Mouse (Mus musculus) urinary bladder, adult 18-20 months (tissue): ENCODE measurements around the gene Scp2.
"Not testable (repeated sequence)": the region's sequence is repeated elsewhere in the genome, so short reads cannot be mapped to it uniquely, and the experiment has no call there.

ENCODE experiments used
- DNase-seq, 2 experiments: peaks; one replicate each; pipeline ENCODE4 v3.0.0; 2022; ENCODE audit warnings: low spot score in 2 of 2, mixed read lengths in 2 of 2

Scp2 gene

DNA sequence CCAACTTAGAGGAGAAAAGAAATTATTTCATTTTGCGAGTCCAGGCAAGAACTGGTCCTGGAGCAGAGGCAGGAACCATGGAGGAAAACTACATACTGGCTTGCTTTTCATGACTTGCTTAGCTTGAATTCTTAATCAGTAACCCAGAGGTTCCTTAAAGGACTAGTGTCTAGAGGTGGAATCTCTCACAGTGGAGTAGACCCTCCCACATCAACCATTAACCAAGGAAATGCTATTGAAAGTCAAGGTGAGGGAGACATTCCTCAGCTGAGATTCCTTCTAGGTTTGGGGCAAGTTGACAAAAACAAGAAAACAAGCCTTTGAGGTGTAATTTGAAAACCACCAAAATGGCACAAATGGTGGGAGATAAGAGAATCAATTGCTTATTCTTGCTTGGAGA, at the start of gene Scp2:
TSS of gene Scp2 (minus strand) at position 119 of the 400 bp plus-strand sequence.
- DNase-seq = no peak

DNA sequence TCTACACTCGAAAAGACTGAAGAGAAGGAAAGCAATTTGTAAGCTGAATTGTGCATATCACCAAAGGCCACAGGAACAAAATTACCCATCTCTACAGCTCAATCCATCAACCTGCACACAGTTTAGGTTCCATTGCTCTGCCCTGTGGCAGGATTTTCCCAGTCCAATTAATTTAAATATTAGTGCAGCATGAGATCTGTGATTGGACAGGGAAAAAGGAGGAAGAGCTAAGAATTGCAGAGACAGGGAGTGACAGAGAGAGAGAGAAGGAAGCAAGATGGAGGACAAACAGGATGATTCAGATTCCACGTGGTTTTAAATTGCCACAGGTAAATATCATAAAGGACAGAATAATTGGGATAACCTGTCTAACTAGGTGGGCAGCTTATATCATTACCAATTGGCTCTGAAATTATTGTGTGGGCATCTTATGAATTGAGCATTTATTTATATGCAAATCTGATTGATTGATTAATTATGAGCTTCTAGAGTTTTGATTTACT, 48.1 kb upstream of the Scp2 start:
- DNase-seq = no peak

DNA sequence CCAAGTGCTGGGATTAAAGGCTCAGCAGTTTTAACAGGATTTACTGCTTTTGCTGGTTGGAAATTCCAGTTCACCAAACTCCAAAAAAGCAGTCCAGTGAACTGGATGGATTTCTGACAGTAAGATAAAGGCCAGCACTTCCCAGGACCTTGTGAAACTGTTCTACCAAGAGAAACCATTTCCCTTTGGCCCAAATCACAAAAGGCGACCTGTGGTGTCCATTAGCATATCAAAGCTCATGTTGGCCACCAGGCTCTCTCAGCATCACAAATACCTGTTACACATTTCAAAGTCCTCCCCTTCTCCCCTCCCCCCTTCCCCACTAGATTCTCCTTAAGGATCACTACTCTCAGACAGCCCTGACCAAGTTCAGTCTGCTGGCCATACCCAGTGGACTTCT, 37.5 kb upstream of the Scp2 start:
- no peak for DNase-seq

DNA sequence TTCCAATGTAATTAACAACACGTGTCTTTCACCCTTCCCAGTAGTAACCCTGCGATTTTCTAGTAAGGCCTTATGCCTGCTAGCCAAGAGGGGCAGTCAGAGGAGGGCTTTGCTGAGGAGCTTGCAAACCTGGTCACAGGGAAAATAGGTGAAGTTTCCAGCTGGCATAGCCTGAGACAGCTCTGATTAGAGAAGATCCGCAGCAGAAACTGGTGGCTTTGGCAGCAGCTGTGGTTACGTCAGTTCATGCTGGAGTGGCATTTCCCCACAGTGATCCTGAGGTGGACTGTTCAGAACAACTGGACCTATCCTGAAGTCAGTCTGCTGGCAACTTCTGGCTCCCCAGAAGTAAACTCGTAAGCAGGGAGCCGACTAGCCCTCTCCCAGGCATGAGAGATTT, 23.3 kb upstream of the Scp2 start:
- no peak for DNase-seq

DNA sequence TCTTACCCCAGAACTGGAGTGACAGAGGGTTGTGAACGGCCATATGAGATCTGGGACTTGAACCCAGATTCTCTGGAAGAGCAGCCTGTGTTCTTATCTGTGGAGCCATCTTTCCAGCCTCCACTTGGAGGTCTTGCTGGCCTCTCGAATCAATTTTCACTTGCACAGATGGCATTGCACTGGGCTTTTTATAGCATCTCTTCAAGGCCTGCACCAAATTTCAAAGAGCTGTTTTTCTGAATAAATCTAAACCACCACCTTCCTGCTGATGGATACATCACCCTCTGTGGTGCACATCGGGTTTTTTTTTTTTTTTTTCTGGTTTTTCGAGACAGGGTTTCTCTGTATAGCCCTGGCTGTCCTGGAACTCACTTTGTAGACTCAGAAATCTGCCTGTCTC, 22.1 kb upstream of the Scp2 start:
- no peak for DNase-seq

DNA sequence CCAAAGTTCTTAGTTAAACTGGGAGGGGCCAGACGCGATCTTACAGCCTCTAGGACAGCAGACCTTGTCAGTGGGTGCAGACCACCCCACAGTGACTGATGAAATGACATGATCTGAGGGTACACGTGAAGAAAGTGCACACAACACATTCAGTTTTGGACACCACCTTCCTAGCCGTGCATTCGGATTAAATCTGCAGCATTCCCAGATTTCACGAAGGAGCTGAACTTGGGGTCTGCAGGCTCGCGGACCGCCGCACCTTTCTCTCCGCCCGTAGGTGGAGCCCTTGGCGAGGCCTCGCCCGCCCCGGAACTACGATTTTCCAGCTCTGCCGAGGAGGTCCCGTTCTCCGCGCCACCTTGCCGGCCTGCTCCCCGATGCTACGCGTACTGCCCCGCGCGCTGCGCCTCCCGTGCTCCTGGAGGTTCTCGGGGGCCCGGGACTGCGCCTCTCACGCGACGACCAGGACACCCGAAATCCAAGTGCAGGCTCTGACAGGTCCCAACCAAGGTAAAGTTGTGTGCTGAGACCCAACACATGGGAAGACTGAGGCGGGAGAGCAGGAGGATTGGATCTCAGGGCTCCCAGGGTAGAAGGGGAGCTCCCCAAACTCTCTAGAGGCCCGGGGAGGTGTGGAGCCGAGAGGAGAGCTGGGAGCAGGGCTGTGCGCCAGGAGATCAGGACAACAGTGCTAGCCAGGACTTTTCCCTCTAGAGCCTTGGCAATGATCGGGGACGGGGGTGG, 20.5 kb upstream of the Scp2 start, which contains the start of gene Echdc2:
TSS of gene Echdc2 (plus strand) at position 286 of the 744 bp plus-strand sequence.
- peak; percentile 35 to 49 for DNase-seq

DNA sequence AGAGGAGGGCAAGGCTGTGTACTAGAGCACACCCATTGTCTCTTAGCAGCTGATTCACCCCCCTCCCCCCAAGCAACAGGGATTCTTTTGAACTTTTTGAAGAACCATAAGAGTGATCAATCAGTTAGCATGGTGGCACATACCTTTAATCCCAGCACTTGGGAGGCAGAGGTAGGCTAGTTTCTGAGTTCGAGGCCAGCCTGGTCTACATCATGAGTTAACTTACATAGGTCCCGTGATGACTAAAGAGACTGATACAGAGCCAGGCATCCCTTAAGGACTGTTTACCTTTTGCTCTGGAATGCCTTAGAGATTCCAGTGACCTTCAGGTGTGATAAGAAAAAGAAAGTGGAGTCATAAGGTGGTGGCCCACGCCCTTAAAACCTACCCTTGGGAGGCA, 18.5 kb upstream of the Scp2 start:
- no peak for DNase-seq

DNA sequence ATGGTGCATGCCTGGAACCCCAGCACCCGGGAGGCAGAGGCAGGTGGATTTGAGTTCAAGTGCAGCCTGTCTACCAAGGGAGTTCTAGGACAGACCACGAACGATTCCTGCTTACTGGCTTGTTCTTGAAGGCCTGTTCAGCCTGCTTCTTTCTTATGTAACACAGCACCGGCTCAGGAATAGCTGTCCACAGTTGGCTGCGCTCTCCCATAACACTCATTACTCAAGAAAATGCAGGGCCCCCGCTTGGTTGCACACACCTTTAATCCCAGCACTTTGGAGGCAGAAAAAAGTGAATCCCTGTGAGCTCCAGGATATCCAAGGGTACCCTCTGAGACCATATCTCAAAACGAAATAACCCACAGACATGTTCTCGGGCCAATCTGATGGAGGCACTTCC, 17.1 kb upstream of the Scp2 start:
- no peak for DNase-seq

DNA sequence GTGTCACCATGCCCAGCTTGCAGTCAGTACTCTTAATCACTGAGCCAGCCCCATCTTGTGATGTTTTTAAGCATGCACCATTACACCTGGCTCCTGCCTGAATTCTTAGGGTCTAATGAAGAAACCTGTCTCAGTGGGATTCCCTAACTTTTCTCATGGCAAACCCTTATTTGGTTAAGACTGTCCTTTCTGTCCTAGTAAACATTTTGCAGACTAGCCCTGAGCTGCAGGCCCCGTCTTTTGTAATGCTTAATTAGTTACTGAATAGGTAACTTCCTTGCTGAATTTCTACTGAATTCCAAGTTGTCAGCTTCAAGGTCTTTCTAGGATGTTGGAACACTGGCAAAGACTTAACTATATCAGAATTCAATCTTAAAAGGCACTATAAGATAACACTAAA, 10.3 kb upstream of the Scp2 start:
- DNase-seq = not testable (repeated sequence)

DNA sequence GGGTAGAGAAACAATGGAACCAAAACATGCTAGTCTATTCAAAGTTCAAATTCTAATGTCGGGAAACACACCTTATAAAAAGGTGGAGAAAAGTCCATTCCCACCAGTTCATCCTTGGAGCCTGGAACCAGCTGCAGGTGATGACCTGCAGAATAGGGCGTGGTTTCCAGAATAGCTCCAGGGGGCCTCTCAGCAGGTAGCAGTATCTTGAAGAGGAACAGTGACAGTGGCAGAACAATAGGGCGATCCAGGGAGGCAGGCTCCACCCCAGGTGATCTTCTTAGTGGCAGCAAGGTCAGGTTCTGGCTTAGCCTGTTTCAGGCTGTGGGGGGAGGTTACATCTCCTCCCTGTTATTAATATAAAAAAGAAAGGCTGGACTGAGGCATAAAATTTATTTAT, 756 bp upstream of the Scp2 start:
- not testable (repeated sequence) for DNase-seq

DNA sequence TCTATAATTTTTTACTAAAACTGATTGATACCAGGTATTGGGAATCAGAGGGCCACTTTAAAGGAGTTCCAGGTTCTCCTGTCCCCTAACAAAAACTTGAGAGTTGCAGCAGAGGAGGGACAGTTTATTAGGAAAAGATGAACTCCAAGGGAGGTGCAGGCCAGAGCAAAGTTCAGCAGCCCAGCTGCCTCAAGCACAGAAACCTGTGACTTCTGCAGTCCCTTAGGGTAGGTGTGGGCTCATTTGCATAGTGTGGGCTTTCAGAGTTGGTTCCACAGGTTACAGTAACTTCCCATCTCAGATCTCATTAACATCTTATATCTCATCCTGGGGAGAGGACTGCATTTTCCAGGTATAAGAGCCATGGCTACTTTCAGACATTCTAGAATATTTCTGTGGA, 1.0 kb downstream of the Scp2 start:
- no peak for DNase-seq

DNA sequence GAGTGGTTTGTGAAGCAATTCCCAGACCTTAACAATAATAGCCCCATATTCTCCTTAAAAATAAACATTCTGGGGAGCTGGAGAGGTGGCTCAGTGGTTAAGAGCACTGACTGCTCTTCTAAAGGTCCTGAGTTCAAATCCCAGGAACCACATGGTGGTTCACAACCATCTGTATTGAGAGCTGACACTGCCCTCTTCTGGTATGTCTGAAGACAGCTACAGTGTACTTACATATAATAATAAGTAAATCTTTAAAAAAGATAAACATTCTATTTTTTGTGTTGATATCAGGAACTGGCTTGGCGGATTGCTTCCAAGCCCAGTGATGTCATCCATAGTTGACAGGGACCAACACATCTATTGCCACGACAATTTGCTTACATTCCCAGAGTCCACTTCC, 1.6 kb downstream of the Scp2 start:
- DNase-seq = not testable (repeated sequence)

DNA sequence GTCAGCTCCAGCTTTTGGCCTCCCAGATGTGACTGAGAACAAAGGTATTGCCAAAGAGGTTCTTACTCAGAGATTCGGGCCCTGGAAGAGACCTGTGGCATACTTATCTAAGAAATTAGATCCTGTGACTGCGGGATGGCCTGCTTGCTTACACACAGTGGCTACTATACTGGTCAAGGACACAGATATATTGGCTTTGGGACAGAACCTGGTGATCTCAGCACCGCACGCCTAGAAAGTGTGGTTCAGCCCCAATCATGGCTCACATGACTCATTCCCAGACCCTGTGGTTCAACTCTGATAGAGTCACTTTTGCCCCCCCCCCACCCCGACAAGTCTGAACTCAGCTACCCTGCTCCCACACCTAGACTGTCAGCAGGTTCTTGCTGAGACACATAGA, 7.9 kb downstream of the Scp2 start:
- no peak for DNase-seq

DNA sequence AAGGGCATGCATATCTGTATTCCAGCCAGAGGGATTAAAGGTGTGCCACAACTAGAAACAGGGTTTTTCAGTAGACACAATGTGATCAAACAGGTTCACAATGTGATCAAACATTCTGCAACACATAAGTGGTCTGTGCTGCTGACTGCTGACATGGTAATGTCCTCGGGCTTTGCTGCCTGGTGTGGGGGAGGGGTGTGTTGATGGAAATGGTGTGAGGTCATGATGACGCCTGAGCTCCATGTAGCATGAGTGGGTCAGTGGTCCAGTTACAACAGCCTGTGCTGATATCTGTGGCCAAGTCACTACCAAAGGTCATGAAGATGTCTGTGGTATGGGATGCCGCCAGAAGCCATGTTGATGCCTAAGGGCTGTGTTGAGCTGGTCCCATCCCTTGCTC, 14.3 kb downstream of the Scp2 start:
- DNase-seq = no peak

DNA sequence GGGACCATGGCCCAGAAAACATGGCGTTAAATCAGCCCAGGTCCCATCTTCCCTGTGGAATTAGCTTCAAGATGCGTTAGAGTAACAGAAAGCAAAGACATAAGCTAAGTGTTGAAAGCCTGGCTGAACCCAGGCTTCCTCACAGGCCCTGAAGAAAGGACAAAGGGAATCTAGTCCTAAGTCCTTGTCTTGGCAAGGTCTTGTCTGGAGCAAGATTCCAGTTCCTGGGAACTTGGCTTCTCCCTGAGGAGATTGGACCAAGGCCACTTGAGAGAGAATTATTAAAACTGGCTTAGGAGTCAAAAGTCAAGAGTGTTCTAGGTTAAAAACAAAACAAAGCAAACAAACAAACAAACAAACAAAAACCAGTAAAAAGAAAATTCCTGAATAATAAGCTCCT, 16.5 kb downstream of the Scp2 start:
- DNase-seq = no peak

DNA sequence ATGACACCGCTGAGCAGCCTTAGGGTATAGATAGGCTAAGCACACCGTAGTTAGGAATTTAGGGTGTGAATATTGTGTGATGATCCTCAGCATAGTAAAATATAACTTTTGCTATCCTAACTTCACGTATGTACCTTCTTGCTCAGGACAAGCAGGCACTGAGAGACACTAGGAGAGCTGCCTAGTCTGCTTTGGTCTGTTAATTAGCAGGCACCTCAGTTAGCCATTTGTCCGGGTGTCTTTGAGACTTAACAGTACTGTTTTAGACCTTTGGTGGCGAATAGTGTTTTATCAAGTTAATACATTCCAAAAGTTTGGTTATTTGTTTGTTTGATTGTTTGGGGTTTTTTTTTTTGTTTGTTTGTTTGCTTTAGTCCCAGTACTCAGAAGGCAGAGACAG, 17.3 kb downstream of the Scp2 start:
- no peak for DNase-seq

DNA sequence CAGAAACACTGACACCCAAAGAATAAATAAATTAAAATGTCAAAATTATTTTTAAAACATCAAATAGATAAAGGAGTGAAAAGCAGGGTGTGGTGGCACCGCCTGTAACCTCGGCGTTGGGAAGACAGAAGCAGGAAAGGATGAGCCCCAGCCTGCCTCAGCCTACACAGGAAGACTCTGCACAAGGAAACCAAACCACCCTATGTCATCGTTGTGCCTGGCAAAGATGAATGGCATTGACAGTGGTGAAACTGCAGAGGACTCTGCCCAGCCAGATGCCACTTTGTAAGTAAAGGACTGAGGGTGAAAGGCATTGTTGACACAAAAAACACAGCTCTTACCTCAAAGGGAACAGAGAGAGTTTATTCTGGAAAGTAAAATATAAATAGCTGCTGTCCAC, 18.5 kb downstream of the Scp2 start:
- no peak for DNase-seq

DNA sequence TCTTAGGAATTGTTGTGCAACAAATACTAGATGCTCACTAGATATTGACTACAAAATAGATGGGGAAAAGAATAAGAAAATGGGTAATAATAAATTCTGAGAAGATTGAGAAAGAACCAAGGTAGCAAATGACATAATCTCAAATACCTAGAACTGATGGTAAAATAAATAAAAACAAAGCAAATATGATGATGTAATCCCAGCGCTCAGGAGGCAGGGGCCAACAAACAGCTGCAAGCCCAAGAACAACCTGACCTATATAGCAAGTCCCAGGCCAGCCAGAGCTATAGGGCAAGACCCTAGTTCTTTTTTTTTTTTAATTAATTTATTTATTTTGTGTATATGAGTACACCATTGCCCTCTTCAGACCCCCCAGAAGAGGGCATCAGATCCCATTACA, 20.7 kb downstream of the Scp2 start:
- DNase-seq = no peak

DNA sequence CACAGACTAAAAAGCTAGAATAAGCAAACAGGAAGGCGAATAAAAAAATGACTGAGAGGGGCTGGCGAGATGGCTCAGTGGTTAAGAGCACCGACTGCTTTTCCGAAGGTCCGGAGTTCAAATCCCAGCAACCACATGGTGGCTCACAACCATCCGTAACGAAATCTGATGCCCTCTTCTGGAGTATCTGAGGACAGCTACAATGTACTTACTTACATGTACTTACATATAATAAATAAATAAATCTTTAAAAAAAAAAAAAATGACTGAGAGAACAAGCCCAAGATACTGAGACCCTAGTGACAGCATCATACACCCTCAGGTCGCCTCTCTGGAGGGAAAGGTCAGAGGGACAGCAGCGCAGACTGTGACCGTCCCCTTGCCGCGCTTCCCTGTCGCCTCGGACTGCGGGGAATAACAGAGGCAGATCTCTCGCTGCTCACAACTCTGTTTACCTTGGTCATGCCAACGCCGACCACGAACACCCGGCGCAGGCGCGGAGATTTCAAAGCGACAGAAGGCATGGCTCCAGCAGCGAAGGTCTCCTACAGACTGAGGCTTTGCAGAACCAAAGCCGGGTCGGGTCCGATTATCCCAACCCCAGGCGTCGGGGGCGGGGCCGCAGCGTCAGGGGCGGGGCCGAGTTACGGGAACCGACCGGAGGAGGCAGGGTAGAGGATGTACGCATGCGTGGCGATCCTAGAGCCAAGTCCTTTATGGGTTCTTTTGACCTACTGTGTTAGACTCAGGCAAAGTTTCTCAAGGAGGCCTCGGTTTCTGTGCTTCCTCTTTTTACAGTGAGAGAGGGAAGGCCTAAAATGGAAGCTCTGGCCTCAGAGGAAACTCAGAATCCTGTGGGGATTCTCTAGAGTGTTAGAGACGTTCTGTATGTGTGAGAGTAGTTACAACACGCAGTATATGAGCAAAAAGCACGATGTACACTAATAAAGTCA, 26.6 kb downstream of the Scp2 start:
- peak; percentile 91 to 96 for DNase-seq

DNA sequence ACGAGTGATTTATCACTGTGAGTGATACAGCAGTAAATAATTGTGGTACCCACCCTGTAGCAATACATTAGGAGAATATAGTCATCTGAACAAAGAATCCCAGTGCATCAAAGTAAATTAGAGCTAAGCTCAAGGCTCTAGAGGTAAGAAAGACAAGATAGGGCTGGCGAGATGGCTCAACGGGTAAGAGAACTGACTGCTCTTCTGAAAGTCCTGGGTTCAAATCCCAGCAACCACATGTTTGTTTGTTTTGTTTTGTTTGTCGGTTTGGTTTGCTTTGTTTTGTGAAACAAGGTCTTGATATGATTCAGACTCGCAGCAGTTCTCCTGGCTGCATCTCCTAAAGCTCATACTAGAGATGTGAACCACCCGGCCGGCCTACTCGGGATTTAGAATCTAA, 27.3 kb downstream of the Scp2 start:
- DNase-seq = peak in 1 of 2 experiments; percentile 9

DNA sequence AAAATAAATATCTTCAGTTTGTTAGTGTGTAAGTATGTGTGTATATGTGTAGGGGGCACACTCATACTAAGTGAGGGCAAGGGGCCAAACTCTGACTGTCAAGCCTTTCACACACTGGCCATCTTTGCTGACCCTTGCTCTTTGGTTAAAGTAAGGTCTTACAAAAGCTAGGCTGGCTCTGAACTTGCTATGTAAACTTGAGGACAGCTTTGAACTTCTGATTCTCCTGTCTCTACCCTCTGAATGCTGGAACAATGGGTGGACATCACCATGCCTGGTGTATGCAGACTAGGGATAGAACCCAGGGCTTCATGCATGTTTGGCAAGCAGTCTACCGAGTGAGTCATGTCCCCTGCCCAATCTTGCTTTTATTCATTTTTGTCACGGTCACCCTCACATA, 28.3 kb downstream of the Scp2 start:
- no peak for DNase-seq

DNA sequence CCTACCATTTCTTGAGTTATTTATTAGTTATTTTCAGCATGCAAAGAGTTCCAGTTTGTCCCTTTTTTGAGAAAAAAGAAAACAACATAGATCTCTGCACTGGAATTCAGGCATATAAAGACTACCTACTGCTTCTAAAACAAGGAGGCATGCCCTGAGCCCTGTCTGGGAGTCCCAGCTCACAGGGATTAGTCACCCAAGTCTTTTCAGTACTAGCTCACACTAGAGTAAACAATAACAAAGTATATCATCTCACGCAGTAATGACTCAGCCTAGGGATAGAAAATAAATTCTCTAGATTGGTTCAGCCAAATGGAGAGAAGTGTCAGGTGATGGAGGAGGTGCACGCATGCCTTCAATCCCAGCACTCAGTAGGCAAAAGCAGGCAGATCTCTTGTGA, 34.1 kb downstream of the Scp2 start:
- DNase-seq = no peak

DNA sequence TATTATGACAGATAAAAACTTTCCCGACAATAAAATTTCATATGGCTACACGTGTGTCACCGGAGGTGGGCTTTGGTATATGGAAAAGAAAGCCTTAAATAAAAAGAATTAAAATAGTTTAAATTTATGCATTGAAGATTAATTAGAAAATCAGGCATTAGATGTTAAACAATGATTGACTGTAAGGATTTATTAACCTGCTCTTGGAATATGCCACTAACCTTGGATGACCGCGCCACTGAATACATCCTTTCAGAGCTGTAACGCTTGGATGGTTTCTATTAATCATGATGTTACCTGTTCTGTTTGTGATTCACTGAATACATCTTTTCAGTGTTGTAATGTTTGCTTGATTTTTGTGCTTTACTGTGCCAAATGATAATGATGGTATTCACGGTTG, 35.1 kb downstream of the Scp2 start:
- no peak for DNase-seq
